Mouse (Mus musculus) E14TG2a.4 (cell line): ENCODE data around the gene Scube1.

Source experiments
- CTCF ChIP-seq: conservative IDR thresholded peaks from 2 replicates; pipeline ENCODE4 v1.5.1; 2014; ENCODE audit warnings: low read length
- POU5F1 ChIP-seq: IDR thresholded peaks from 2 replicates; pipeline ENCODE4 v1.6.1; 2014; ENCODE audit warnings: low read length, borderline replicate concordance

DNA sequence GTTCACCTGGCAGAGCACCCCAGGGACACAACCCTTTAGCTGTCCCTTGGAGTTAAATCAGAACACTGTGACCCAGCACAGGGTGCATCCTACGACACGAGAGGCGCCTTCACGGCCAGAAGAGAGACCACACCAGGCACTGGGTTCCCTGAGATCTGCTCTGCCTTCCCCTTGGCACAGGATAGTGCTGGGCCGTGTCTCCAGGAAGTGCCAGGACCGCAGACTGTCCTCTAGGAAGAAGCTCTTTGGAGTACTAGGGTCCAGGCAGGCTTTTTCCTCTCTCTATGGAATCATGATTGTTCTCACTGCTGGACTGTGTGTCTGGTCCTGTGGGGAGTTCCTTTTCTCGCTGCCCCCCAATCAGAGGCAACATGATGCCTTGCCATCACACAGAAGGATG, 44.5 kb downstream of the Scube1 start:
- TF ChIP-seq CTCF (no peak), POU5F1 (no peak)
